Mouse (Mus musculus): ENCODE data around the gene Rasgef1c. TPM values are rescaled to one million over a fixed set of nuclear protein-coding genes. Genes with fewer than 3 reads are reported as not detected.

Gene Rasgef1c
- polyA plus RNA-seq, 1 experiment from 2014 or later = not detected

DNA sequence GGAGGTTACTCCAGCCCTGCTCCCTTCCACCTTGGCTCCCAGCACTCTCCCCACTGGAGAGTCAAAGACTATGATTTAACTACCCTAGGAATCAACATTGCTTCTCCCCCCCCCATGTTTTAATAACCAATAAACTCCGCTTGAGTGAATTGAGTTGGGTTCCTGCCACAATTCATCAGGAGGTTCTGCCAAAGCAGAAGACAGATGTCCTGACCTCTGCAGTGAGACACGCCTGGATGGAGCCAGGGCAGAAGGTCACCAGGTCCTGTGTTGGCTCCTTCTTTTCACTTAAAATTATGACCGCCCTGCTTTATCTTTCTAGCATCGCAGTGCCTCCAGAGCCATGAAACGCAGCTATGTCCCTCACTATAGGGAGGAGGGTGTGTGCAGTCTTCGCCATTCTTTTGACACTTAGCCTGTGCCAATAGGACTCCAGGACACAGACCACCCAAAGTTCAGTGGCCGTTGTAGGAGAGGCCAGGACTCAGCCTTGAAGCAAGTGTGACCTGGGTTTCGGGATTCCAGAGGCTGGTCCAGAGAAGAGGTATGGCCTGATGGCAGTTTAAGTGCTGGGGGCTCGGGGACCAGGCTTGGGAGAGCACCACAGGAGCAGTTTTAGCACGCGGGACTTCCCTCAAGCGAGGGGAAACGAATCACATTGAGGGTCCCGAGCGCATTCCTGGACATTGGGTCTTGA lies 525 bp upstream of the Rasgef1c start:
- Histone ChIP-seq H3K27ac (ENCODE audit: low read depth, low read length) (no peak overlapping the region), H3K9me3 (ENCODE audit: control insufficient read depth, low read length) (peaks cover 6% of the 10 kb centered on the region; the same call in 1 of the 2 replicates), H3K4me2 (replicated peaks; ENCODE audit: low read depth, low read length) (peak overlapping the region; percentile 100), H3K36me3 (ENCODE audit: control insufficient read depth, insufficient read depth, low read length) (no peaks in the 10 kb centered on the region), H3K4me1 (ENCODE audit: control insufficient read depth, insufficient read depth, low read length) (peaks cover 5% of the 10 kb centered on the region; the same call in 1 of the 2 replicates), H3K4me3 (ENCODE audit: low read length) (peak overlapping the region; percentile 57), H3K9ac (ENCODE audit: low read depth, low read length) (peak overlapping the region; percentile 61; the same call in 1 of the 2 replicates), H3K27me3 (ENCODE audit: control insufficient read depth, insufficient read depth, low read length) (peaks cover 32% of the 10 kb centered on the region)
- 6% methylated on average over 15 of the region's 15 CpGs for WGBS
- peak; percentile 62; the same call in 1 of the 2 replicates for ATAC-seq (ENCODE audit: low FRiP score, low TSS enrichment)

DNA sequence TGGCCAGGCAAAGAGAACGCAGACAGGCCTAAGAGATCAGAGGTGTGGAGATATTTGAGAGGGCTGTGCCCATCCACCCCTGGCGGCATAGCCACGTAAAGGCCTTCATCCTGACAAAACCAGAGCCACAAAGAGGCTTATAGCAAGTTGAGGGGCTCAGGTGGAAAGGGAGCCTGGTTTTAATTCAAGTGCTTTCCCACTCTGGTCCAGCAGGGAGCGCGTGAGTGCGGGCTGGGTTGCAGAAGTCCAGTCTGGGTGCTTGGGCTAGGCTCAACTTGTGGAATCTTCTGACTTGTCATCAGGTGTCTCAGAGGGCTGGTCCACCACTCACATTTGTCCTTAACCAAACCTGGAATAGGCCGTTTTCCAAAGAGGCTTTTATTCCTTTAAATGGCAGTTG lies 1.7 kb downstream of the Rasgef1c start:
- H3K4me1 ChIP-seq (ENCODE audit: control insufficient read depth, insufficient read depth, low read length) = peaks cover 5% of the 10 kb centered on the region; the same call in 1 of the 2 replicates
- 13% methylated on average over 7 of the region's 7 CpGs for WGBS
- peaks cover 32% of the 10 kb centered on the region for H3K27me3 ChIP-seq (ENCODE audit: control insufficient read depth, insufficient read depth, low read length)
- no peak overlapping the region for H3K4me3 ChIP-seq (ENCODE audit: low read length)
- H3K36me3 ChIP-seq (ENCODE audit: control insufficient read depth, insufficient read depth, low read length) = no peaks in the 10 kb centered on the region
- H3K9ac ChIP-seq (ENCODE audit: low read depth, low read length) = no peak overlapping the region
- no peaks in the 10 kb centered on the region for H3K9me3 ChIP-seq (ENCODE audit: control insufficient read depth, low read length)
- H3K27ac ChIP-seq (ENCODE audit: low read depth, low read length) = no peak overlapping the region
- no peak overlapping the region for H3K4me2 ChIP-seq (replicated peaks; ENCODE audit: low read depth, low read length)
- ATAC-seq (ENCODE audit: low FRiP score, low TSS enrichment) = no peak

DNA sequence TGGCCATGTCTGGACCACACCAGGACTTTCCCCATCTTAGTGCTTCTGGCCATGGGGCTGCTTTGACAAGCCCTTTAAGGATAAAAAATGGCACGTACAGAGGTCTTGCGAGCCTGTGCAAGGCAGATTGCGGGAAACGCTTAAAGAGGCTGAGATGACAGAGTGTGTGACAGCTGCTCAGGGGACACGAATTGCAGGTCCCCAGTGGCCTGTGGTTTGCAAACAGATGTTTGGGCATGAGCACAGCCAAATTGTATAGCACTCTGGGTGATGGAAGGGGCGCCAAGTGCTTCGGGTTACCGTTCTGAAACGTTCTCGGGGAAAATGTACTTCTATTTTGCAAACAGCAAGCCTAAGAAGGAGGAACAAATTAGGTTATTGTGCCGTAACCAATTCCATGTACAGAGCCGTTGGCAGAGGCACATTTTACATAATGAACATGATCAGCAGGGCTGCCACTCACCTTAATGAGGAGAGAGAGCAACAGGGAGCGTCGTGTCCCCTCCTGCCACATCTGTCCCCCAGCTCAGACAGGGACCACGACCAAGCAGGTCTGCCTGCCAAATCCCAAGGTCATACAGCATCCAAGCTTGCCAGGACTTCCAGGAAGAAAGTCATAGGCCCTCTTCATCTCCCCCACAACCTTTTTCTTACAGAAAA lies 17.0 kb downstream of the Rasgef1c start:
- Histone ChIP-seq H3K4me3 (ENCODE audit: low read length) (no peak overlapping the region), H3K9ac (ENCODE audit: low read depth, low read length) (no peak overlapping the region), H3K4me1 (ENCODE audit: control insufficient read depth, insufficient read depth, low read length) (no peaks in the 10 kb centered on the region), H3K9me3 (ENCODE audit: control insufficient read depth, low read length) (no peaks in the 10 kb centered on the region), H3K27me3 (ENCODE audit: control insufficient read depth, insufficient read depth, low read length) (no peaks in the 10 kb centered on the region), H3K4me2 (replicated peaks; ENCODE audit: low read depth, low read length) (no peak overlapping the region), H3K27ac (ENCODE audit: low read depth, low read length) (no peak overlapping the region), H3K36me3 (ENCODE audit: control insufficient read depth, insufficient read depth, low read length) (no peaks in the 10 kb centered on the region)
- WGBS = 45% methylated on average over 15 of the region's 15 CpGs
- no peak for ATAC-seq (ENCODE audit: low FRiP score, low TSS enrichment)

- Histone ChIP-seq H3K36me3 (ENCODE audit: control insufficient read depth, insufficient read depth, low read length) (no peaks in the 10 kb centered on the region), H3K9ac (ENCODE audit: low read depth, low read length) (no peak overlapping the region), H3K27me3 (ENCODE audit: control insufficient read depth, insufficient read depth, low read length) (no peaks in the 10 kb centered on the region), H3K27ac (ENCODE audit: low read depth, low read length) (no peak overlapping the region), H3K9me3 (ENCODE audit: control insufficient read depth, low read length) (no peaks in the 10 kb centered on the region), H3K4me2 (replicated peaks; ENCODE audit: low read depth, low read length) (no peak overlapping the region), H3K4me3 (ENCODE audit: low read length) (no peak overlapping the region), H3K4me1 (ENCODE audit: control insufficient read depth, insufficient read depth, low read length) (no peaks in the 10 kb centered on the region)
- WGBS = 86% methylated on average over 6 of the region's 6 CpGs
- no peak for ATAC-seq (ENCODE audit: low FRiP score, low TSS enrichment)
Observed at GRCm38 (mm10) chr11:49919304-49919703, 17.7 kb downstream of the Rasgef1c start.

DNA sequence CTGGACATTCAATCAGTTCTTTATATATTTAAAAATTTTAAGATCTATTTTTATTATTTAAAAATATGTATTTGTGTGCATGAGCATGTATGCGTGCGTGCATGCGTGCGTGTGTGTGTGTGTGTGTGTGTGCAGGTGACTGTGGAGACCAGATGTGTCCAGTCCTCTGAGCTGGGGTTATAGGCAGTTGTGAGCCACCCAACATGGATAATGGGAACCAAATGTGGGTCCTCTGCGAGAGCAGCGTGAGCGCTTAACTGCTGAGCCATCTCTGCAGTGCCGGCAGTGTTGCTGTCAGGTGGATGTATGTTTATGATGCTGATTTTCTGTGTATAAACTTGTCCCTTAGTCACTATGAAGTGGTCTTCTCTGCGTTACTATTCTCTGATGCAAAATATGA lies 21.9 kb downstream of the Rasgef1c start:
- Histone ChIP-seq H3K4me3 (ENCODE audit: low read length) (no peak overlapping the region), H3K4me1 (ENCODE audit: control insufficient read depth, insufficient read depth, low read length) (no peaks in the 10 kb centered on the region; the same call in 1 of the 2 replicates), H3K27ac (ENCODE audit: low read depth, low read length) (no peak overlapping the region), H3K27me3 (ENCODE audit: control insufficient read depth, insufficient read depth, low read length) (peaks cover 5% of the 10 kb centered on the region; the same call in 1 of the 2 replicates), H3K9ac (ENCODE audit: low read depth, low read length) (no peak overlapping the region), H3K4me2 (replicated peaks; ENCODE audit: low read depth, low read length) (no peak overlapping the region), H3K36me3 (ENCODE audit: control insufficient read depth, insufficient read depth, low read length) (no peaks in the 10 kb centered on the region), H3K9me3 (ENCODE audit: control insufficient read depth, low read length) (no peaks in the 10 kb centered on the region)
- ATAC-seq (ENCODE audit: low FRiP score, low TSS enrichment) = no peak
- 91% methylated on average over 9 of the region's 9 CpGs for WGBS

DNA sequence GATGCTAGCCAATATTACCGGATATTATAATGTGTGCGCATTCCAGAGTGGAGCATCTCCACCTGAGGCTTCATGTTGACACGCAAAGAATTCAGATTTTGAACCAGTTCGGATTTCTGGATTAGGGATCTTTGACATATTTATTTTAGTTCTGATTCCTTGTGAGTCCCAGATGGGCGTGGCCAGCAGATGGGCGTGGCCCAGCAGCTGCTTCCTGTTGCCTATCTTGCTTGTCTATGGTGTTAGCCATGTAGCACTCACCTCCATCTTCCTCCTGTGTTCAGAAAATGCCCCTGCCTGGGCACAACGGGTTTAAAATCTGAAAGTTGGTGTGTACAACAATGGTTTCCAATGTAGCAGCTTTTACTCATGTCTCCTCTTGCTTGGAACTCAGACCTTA lies 24.5 kb downstream of the Rasgef1c start:
- 73% methylated on average over 7 of the region's 7 CpGs for WGBS
- no peaks in the 10 kb centered on the region for H3K36me3 ChIP-seq (ENCODE audit: control insufficient read depth, insufficient read depth, low read length)
- ATAC-seq (ENCODE audit: low FRiP score, low TSS enrichment) = no peak
- H3K4me3 ChIP-seq (ENCODE audit: low read length) = no peak overlapping the region
- no peak overlapping the region for H3K9ac ChIP-seq (ENCODE audit: low read depth, low read length)
- H3K4me1 ChIP-seq (ENCODE audit: control insufficient read depth, insufficient read depth, low read length) = no peaks in the 10 kb centered on the region; the same call in none of the 2 replicates
- H3K4me2 ChIP-seq (replicated peaks; ENCODE audit: low read depth, low read length) = no peak overlapping the region
- peaks cover 5% of the 10 kb centered on the region; the same call in 1 of the 2 replicates for H3K27me3 ChIP-seq (ENCODE audit: control insufficient read depth, insufficient read depth, low read length)
- H3K27ac ChIP-seq (ENCODE audit: low read depth, low read length) = no peak overlapping the region
- H3K9me3 ChIP-seq (ENCODE audit: control insufficient read depth, low read length) = no peaks in the 10 kb centered on the region

DNA sequence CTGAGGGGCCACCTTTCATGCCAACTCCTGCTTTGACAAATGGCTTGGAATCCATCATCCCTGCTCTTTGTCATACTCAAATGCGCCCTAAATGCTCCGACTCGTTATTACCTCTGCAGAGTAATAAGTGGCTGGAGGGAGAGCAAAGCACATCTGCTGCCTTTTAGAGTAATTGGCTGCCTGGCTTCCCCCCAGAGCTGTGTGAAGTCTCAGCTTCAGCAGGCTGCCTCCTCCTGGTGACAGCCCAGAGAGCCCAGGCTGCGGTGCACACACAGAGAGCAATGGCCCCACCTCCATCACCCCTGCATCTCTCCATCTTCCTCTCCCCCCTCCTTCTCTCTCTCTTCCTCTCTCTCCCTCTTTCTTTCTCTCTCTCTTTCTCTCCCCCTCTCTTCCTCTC lies 25.5 kb downstream of the Rasgef1c start:
- Histone ChIP-seq H3K36me3 (ENCODE audit: control insufficient read depth, insufficient read depth, low read length) (no peaks in the 10 kb centered on the region), H3K4me3 (ENCODE audit: low read length) (no peak overlapping the region), H3K4me1 (ENCODE audit: control insufficient read depth, insufficient read depth, low read length) (no peaks in the 10 kb centered on the region; the same call in none of the 2 replicates), H3K27ac (ENCODE audit: low read depth, low read length) (no peak overlapping the region), H3K9ac (ENCODE audit: low read depth, low read length) (no peak overlapping the region), H3K27me3 (ENCODE audit: control insufficient read depth, insufficient read depth, low read length) (peaks cover 5% of the 10 kb centered on the region; the same call in 1 of the 2 replicates), H3K4me2 (replicated peaks; ENCODE audit: low read depth, low read length) (no peak overlapping the region), H3K9me3 (ENCODE audit: control insufficient read depth, low read length) (no peaks in the 10 kb centered on the region)
- WGBS = 16% methylated on average over 4 of the region's 4 CpGs
- no peak for ATAC-seq (ENCODE audit: low FRiP score, low TSS enrichment)

DNA sequence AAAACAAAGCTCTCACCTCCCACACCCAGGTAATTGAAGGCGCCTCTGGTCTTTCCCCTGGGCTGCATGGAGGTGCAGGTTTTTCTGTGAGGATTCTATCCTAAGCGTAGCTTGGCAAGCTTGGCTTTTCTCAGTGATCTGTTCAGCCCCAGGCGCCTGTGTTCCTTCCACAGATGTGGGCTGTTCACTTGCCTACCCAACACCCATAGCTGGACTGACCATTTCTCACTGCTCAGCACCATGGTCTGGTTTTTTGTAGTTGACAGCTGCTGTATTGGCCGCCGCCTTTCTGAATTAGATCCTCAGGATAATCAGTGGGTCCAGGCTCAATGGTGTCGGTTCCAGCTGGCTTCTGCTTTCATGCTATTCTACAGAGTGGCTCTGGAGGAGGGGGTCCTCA lies 26.0 kb downstream of the Rasgef1c start:
- H3K27me3 ChIP-seq (ENCODE audit: control insufficient read depth, insufficient read depth, low read length) = peaks cover 5% of the 10 kb centered on the region; the same call in 1 of the 2 replicates
- no peaks in the 10 kb centered on the region for H3K9me3 ChIP-seq (ENCODE audit: control insufficient read depth, low read length)
- H3K36me3 ChIP-seq (ENCODE audit: control insufficient read depth, insufficient read depth, low read length) = no peaks in the 10 kb centered on the region
- H3K9ac ChIP-seq (ENCODE audit: low read depth, low read length) = no peak overlapping the region
- no peak for ATAC-seq (ENCODE audit: low FRiP score, low TSS enrichment)
- no peak overlapping the region for H3K27ac ChIP-seq (ENCODE audit: low read depth, low read length)
- no peaks in the 10 kb centered on the region; the same call in none of the 2 replicates for H3K4me1 ChIP-seq (ENCODE audit: control insufficient read depth, insufficient read depth, low read length)
- WGBS = 61% methylated on average over 6 of the region's 6 CpGs
- no peak overlapping the region for H3K4me3 ChIP-seq (ENCODE audit: low read length)
- no peak overlapping the region for H3K4me2 ChIP-seq (replicated peaks; ENCODE audit: low read depth, low read length)

- 36% methylated on average over 5 of the region's 5 CpGs for WGBS
- no peak for ATAC-seq (ENCODE audit: low FRiP score, low TSS enrichment)
Observed at GRCm38 (mm10) chr11:49931037-49931625, 29.5 kb downstream of the Rasgef1c start.

More at GRCm38 (mm10) chr11:49931037-49931625, 29.5 kb downstream of the Rasgef1c start:
- Histone ChIP-seq H3K27me3 (ENCODE audit: control insufficient read depth, insufficient read depth, low read length) (peaks cover 5% of the 10 kb centered on the region; the same call in 1 of the 2 replicates), H3K4me1 (ENCODE audit: control insufficient read depth, insufficient read depth, low read length) (no peaks in the 10 kb centered on the region; the same call in none of the 2 replicates), H3K9me3 (ENCODE audit: control insufficient read depth, low read length) (no peaks in the 10 kb centered on the region), H3K4me2 (replicated peaks; ENCODE audit: low read depth, low read length) (no peak overlapping the region), H3K36me3 (ENCODE audit: control insufficient read depth, insufficient read depth, low read length) (no peaks in the 10 kb centered on the region), H3K27ac (ENCODE audit: low read depth, low read length) (no peak overlapping the region), H3K9ac (ENCODE audit: low read depth, low read length) (no peak overlapping the region), H3K4me3 (ENCODE audit: low read length) (no peak overlapping the region)
